Mouse (Mus musculus): ENCODE results near the gene Anp32e.
"Not testable (repeated sequence)": the region's sequence is repeated elsewhere in the genome, so short reads cannot be mapped to it uniquely, and the experiment has no call there.

Gene Anp32e

GRCm38 (mm10) chr3:95977079-95977478 lies 48.0 kb downstream of the Anp32e start:
- DNase-seq (ENCODE audit: low spot score), result no peak

GRCm38 (mm10) chr3:95977587-95977986 lies 48.5 kb downstream of the Anp32e start:
- DNase-seq (ENCODE audit: low spot score), result not testable (repeated sequence)

- DNase-seq (ENCODE audit: low spot score), result no peak
Observed at GRCm38 (mm10) chr3:95978265-95978664, 49.2 kb downstream of the Anp32e start.

- DNase-seq (ENCODE audit: low spot score), result no peak
Observed at GRCm38 (mm10) chr3:95980276-95980970, 51.4 kb downstream of the Anp32e start.

- DNase-seq (ENCODE audit: low spot score), result no peak
Observed at GRCm38 (mm10) chr3:95982129-95982528, 53.1 kb downstream of the Anp32e start.

GRCm38 (mm10) chr3:95985209-95986000 lies 56.4 kb downstream of the Anp32e start:
- peak; percentile 69 for DNase-seq (ENCODE audit: low spot score)

- DNase-seq (ENCODE audit: low spot score), result peak; percentile 68
Observed at GRCm38 (mm10) chr3:95986001-95986622, 57.1 kb downstream of the Anp32e start.

- DNase-seq (ENCODE audit: low spot score), result no peak
Observed at GRCm38 (mm10) chr3:95986984-95987383, 57.9 kb downstream of the Anp32e start.

GRCm38 (mm10) chr3:95987386-95988110 lies 58.5 kb downstream of the Anp32e start:
- peak; percentile 69 for DNase-seq (ENCODE audit: low spot score)

GRCm38 (mm10) chr3:95988138-95988537 lies 59.1 kb downstream of the Anp32e start:
- no peak for DNase-seq (ENCODE audit: low spot score)

- no peak for DNase-seq (ENCODE audit: low spot score)
Observed at GRCm38 (mm10) chr3:95988969-95989368, 59.9 kb downstream of the Anp32e start.

GRCm38 (mm10) chr3:95990413-95990941 lies 61.4 kb downstream of the Anp32e start:
- DNase-seq (ENCODE audit: low spot score), result no peak

GRCm38 (mm10) chr3:95992990-95993603 lies 64.1 kb downstream of the Anp32e start:
- DNase-seq (ENCODE audit: low spot score), result no peak

- DNase-seq (ENCODE audit: low spot score), result peak; percentile 46
Observed at GRCm38 (mm10) chr3:95993881-95994280, 64.8 kb downstream of the Anp32e start.

- DNase-seq (ENCODE audit: low spot score), result peak; percentile 56
Observed at GRCm38 (mm10) chr3:95994381-95994846, 65.4 kb downstream of the Anp32e start.

GRCm38 (mm10) chr3:95994975-95995801 lies 66.1 kb downstream of the Anp32e start:
- peak; percentile 43 for DNase-seq (ENCODE audit: low spot score)

GRCm38 (mm10) chr3:95995802-95996428 lies 66.9 kb downstream of the Anp32e start, which contains the start of gene Plekho1:
Gene Plekho1, minus strand, starts transcription at chr3:95996001.
- peak; percentile 64 for DNase-seq (ENCODE audit: low spot score)

- DNase-seq (ENCODE audit: low spot score), result no peak
Observed at GRCm38 (mm10) chr3:95996451-95997073, 67.5 kb downstream of the Anp32e start.
